Mouse (Mus musculus): ENCODE data around the gene Gm20388. TPM values are rescaled to one million over a fixed set of nuclear protein-coding genes. Genes with fewer than 3 reads are reported as not detected.

Gene Gm20388
- polyA plus RNA-seq, 1 experiment from 2014 or later, result not detected

DNA sequence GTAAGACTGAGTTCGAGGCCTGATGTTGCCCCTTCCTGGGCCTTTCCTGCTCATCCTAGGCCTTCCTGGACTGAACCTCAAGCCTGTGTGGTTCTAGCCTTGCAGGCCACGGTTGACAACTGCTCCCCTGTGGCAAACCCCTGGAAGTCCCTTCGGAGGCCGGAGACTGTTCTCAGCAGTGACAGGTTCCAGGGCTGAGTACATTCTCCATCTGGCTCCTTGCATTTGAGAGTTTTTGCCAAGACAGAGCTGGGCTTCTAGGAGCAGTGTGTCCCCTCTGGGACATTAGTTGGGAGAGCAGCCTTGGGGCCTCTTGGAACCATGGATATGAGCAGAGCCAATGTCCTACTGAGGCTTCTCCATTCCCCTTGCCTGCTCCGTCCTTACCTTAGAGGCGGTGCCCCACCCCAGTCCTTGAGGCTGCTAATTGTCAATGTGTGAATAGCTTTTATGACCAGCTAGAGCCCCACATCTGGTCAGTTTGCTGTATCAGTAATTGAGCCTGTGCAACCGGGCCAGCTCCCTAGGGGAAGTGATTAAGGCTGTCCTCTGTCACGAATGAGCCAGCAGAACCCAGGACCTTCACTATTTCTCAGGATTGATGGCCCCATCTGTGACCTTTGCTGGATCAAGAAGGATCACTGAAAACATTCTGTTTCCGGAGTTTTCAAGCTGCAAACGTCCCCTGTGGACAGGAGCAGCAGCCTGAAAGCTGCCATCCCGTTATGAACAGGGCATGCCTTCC is 607.2 kb downstream of the Gm20388 start:
- Histone ChIP-seq H3K4me1 (replicated peaks; ENCODE audit: control insufficient read depth, insufficient read depth) (peaks cover 4% of the 10 kb centered on the region; the same call in 1 of the 2 replicates), H3K9me3 (ENCODE audit: control insufficient read depth, low read length) (no peaks in the 10 kb centered on the region), H3K27ac (replicated peaks) (peak overlapping the region; percentile 18; the same call in 1 of the 2 replicates), H3K4me2 (replicated peaks; ENCODE audit: low read depth) (no peak overlapping the region), H3K27me3 (ENCODE audit: control insufficient read depth, insufficient read depth, low read length) (no peaks in the 10 kb centered on the region), H3K4me3 (ENCODE audit: low read depth, low read length) (no peak overlapping the region), H3K36me3 (ENCODE audit: control insufficient read depth, insufficient read depth, low read length) (no peaks in the 10 kb centered on the region), H3K9ac (ENCODE audit: low read length) (no peak overlapping the region; the same call in 1 of the 2 replicates)
- no peak for TF ChIP-seq CTCF (IDR thresholded peaks at IDR 0.05; ENCODE audit: low read depth)
- TF ChIP-seq EP300 (optimal IDR thresholded peaks at IDR 0.05), result no peak
- ATAC-seq (ENCODE audit: low FRiP score, low TSS enrichment) (no peak), DNase-seq (ENCODE audit: low spot score) (no peak)
- WGBS, result 56% methylated on average over 11 of the region's 11 CpGs

- ATAC-seq (ENCODE audit: low FRiP score, low TSS enrichment) (peak; percentile 82), DNase-seq (ENCODE audit: low spot score) (peak; percentile 89)
- no peak overlapping the region for H3K9ac ChIP-seq (ENCODE audit: low read length)
- WGBS, result 65% methylated on average over 14 of the region's 14 CpGs
- H3K4me1 ChIP-seq (replicated peaks; ENCODE audit: control insufficient read depth, insufficient read depth), result peaks cover 4% of the 10 kb centered on the region; the same call in 1 of the 2 replicates
- H3K36me3 ChIP-seq (ENCODE audit: control insufficient read depth, insufficient read depth, low read length), result no peaks in the 10 kb centered on the region
- no peak for TF ChIP-seq EP300 (optimal IDR thresholded peaks at IDR 0.05)
- TF ChIP-seq CTCF (IDR thresholded peaks at IDR 0.05; ENCODE audit: low read depth), result 0 out of 2 replicates have a peak, but pooled peaks have one; percentile 14
- H3K4me3 ChIP-seq (ENCODE audit: low read depth, low read length), result no peak overlapping the region
- H3K4me2 ChIP-seq (replicated peaks; ENCODE audit: low read depth), result no peak overlapping the region
- H3K9me3 ChIP-seq (ENCODE audit: control insufficient read depth, low read length), result no peaks in the 10 kb centered on the region
- H3K27ac ChIP-seq (replicated peaks), result 0 out of 2 replicates have a peak overlapping the region, but pooled peaks have one; percentile 24
- H3K27me3 ChIP-seq (ENCODE audit: control insufficient read depth, insufficient read depth, low read length), result no peaks in the 10 kb centered on the region
Observed at GRCm38 (mm10) chr8:120518736-120519534, 608.3 kb downstream of the Gm20388 start.

- Histone ChIP-seq H3K27me3 (ENCODE audit: control insufficient read depth, insufficient read depth, low read length) (no peaks in the 10 kb centered on the region), H3K4me1 (replicated peaks; ENCODE audit: control insufficient read depth, insufficient read depth) (peaks cover 6% of the 10 kb centered on the region; the same call in 1 of the 2 replicates), H3K36me3 (ENCODE audit: control insufficient read depth, insufficient read depth, low read length) (no peaks in the 10 kb centered on the region), H3K9ac (ENCODE audit: low read length) (0 out of 2 replicates have a peak overlapping the region, but pooled peaks have one; percentile 27), H3K9me3 (ENCODE audit: control insufficient read depth, low read length) (no peaks in the 10 kb centered on the region), H3K4me3 (ENCODE audit: low read depth, low read length) (no peak overlapping the region), H3K4me2 (replicated peaks; ENCODE audit: low read depth) (no peak overlapping the region), H3K27ac (replicated peaks) (peak overlapping the region; percentile 65)
- ATAC-seq (ENCODE audit: low FRiP score, low TSS enrichment) (no peak), DNase-seq (ENCODE audit: low spot score) (no peak)
- 61% methylated on average over 15 of the region's 15 CpGs for WGBS
- TF ChIP-seq EP300 (optimal IDR thresholded peaks at IDR 0.05) (peak; percentile 61), CTCF (IDR thresholded peaks at IDR 0.05; ENCODE audit: low read depth) (no peak)
Observed at GRCm38 (mm10) chr8:120520287-120520686, 609.6 kb downstream of the Gm20388 start.

DNA sequence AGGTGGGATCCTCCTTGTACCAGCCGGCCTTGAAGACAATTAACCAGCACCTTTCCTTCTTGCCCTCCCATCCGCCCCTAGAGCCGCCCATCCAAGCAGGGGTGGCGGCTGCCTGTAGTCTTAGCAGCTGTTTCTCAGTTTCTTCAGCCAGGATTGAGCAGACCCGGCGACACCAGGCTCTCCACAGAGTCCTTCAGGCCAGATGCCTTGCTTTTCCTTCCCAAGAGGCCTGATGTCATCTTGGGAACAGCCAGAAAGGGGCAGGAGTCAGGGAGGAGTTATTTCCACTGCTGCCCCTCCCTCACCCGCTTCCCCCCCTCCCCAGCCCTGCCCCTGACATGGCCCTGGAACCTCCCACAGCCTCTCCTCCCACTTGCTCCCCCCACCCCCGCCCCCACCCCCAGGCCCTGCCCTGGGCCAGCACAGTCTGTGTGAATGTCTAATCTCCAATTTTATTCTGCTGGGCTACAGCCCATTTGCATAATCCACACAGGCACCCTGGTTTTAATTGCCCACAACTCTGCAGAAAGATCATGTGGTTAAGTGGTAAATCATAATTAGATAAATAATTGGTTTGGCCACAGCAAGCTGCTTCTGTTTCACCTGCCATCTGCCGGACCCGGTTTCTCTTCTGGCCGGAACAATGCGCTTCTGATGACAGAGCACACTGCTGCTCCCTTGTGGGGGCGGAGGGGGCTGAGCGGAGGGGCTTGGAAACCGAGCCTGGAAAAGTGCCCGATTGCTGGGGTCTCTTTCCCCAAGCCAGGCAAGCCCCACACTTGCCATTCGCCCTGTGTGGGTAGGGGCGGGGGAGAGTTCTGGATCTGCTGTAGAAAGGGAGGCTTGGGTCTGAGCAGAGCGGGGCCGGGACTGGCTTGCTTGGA is 610.3 kb downstream of the Gm20388 start:
- H3K36me3 ChIP-seq (ENCODE audit: control insufficient read depth, insufficient read depth, low read length), result no peaks in the 10 kb centered on the region
- H3K4me3 ChIP-seq (ENCODE audit: low read depth, low read length), result no peak overlapping the region
- WGBS, result 46% methylated on average over 19 of the region's 20 CpGs
- H3K9me3 ChIP-seq (ENCODE audit: control insufficient read depth, low read length), result no peaks in the 10 kb centered on the region
- TF ChIP-seq CTCF (IDR thresholded peaks at IDR 0.05; ENCODE audit: low read depth), result peak; percentile 55
- no peak for TF ChIP-seq EP300 (optimal IDR thresholded peaks at IDR 0.05)
- peaks cover 12% of the 10 kb centered on the region; the same call in 1 of the 2 replicates for H3K4me1 ChIP-seq (replicated peaks; ENCODE audit: control insufficient read depth, insufficient read depth)
- H3K27ac ChIP-seq (replicated peaks), result peak overlapping the region; percentile 65
- H3K4me2 ChIP-seq (replicated peaks; ENCODE audit: low read depth), result no peak overlapping the region
- peak overlapping the region; percentile 27; the same call in 1 of the 2 replicates for H3K9ac ChIP-seq (ENCODE audit: low read length)
- peak; percentile 25; the same call in 1 of the 2 replicates for ATAC-seq (ENCODE audit: low FRiP score, low TSS enrichment)
- no peaks in the 10 kb centered on the region for H3K27me3 ChIP-seq (ENCODE audit: control insufficient read depth, insufficient read depth, low read length)
- DNase-seq (ENCODE audit: low spot score), result peak; percentile 60

DNA sequence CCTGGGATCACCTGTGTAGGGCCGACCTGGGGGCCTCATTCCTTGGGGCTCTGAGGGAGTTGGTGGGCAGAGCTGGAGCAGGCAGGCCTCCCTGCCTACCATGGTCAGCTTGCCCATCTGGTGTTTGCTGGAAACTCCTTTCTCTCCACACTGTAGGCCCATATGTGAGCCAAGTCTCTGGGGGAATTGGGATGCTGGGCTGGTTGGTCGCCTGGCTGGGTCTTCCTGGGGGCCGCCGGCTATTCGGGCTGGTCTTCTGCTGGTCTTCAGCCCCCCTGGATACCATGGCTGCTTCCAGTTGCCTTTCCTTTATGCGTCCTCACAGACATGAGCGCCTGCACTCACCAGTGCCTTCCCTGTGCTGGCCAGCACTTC is 610.9 kb downstream of the Gm20388 start:
- no peak overlapping the region for H3K4me2 ChIP-seq (replicated peaks; ENCODE audit: low read depth)
- no peak for ATAC-seq (ENCODE audit: low FRiP score, low TSS enrichment)
- no peak for DNase-seq (ENCODE audit: low spot score)
- TF ChIP-seq EP300 (optimal IDR thresholded peaks at IDR 0.05) (no peak), CTCF (IDR thresholded peaks at IDR 0.05; ENCODE audit: low read depth) (no peak)
- no peak overlapping the region for H3K27ac ChIP-seq (replicated peaks)
- peak overlapping the region; percentile 8; the same call in 1 of the 2 replicates for H3K9ac ChIP-seq (ENCODE audit: low read length)
- H3K4me1 ChIP-seq (replicated peaks; ENCODE audit: control insufficient read depth, insufficient read depth), result peaks cover 12% of the 10 kb centered on the region; the same call in 1 of the 2 replicates
- H3K4me3 ChIP-seq (ENCODE audit: low read depth, low read length), result no peak overlapping the region
- no peaks in the 10 kb centered on the region for H3K9me3 ChIP-seq (ENCODE audit: control insufficient read depth, low read length)
- no peaks in the 10 kb centered on the region for H3K36me3 ChIP-seq (ENCODE audit: control insufficient read depth, insufficient read depth, low read length)
- H3K27me3 ChIP-seq (ENCODE audit: control insufficient read depth, insufficient read depth, low read length), result no peaks in the 10 kb centered on the region
- WGBS, result 75% methylated on average over 7 of the region's 7 CpGs
